Mouse (Mus musculus) cerebellum, adult 9-10 months (tissue): ENCODE results near the gene Grm2.

Experiments
- DNase-seq: peaks from one replicate; pipeline ENCODE4 v3.0.0; 2022

Grm2 gene

GRCm38 (mm10) chr9:106655884-106656720, at the start of gene Grm2:
Gene Grm2 (minus strand): TSS chr9:106656082.
- DNase-seq: no peak

GRCm38 (mm10) chr9:106692973-106693481, 37.1 kb upstream of the Grm2 start:
- DNase-seq: no peak

- DNase-seq: no peak
These were observed 33.0 kb upstream of the Grm2 start for GRCm38 (mm10) chr9:106688834-106689233.

- DNase-seq: peak; percentile 84
These were observed 31.2 kb upstream of the Grm2 start for GRCm38 (mm10) chr9:106686983-106687650.

- peak; percentile 86 for DNase-seq
These were observed 29.6 kb upstream of the Grm2 start, which contains the start of gene Tex264 for GRCm38 (mm10) chr9:106685249-106686101. Gene Tex264 (minus strand): TSS chr9:106685927.

GRCm38 (mm10) chr9:106684918-106685248, 29.0 kb upstream of the Grm2 start:
- DNase-seq: peak; percentile 36

- DNase-seq: no peak
These were observed 28.4 kb upstream of the Grm2 start for GRCm38 (mm10) chr9:106684093-106684872.

GRCm38 (mm10) chr9:106681026-106681425, 25.1 kb upstream of the Grm2 start:
- no peak for DNase-seq

- no peak for DNase-seq
These were observed 22.4 kb upstream of the Grm2 start for GRCm38 (mm10) chr9:106678242-106678641.

GRCm38 (mm10) chr9:106677702-106678101, 21.8 kb upstream of the Grm2 start:
- DNase-seq: no peak

- DNase-seq: no peak
These were observed 20.7 kb upstream of the Grm2 start for GRCm38 (mm10) chr9:106676571-106676970.

- no peak for DNase-seq
These were observed 20.1 kb upstream of the Grm2 start for GRCm38 (mm10) chr9:106675965-106676364.

GRCm38 (mm10) chr9:106675480-106675879, 19.6 kb upstream of the Grm2 start:
- DNase-seq: peak; percentile 90

- DNase-seq: no peak
These were observed 18.0 kb upstream of the Grm2 start for GRCm38 (mm10) chr9:106673860-106674259.

- no peak for DNase-seq
These were observed 9.0 kb upstream of the Grm2 start for GRCm38 (mm10) chr9:106664856-106665255.

GRCm38 (mm10) chr9:106664433-106664832, 8.6 kb upstream of the Grm2 start:
- no peak for DNase-seq

- no peak for DNase-seq
These were observed 7.3 kb upstream of the Grm2 start for GRCm38 (mm10) chr9:106663200-106663599.

- no peak for DNase-seq
These were observed 4.1 kb upstream of the Grm2 start for GRCm38 (mm10) chr9:106659935-106660334.

- no peak for DNase-seq
These were observed 3.6 kb upstream of the Grm2 start for GRCm38 (mm10) chr9:106659441-106659840.

GRCm38 (mm10) chr9:106657592-106657991, 1.7 kb upstream of the Grm2 start:
- DNase-seq: no peak

- DNase-seq: no peak
These were observed 938 bp upstream of the Grm2 start for GRCm38 (mm10) chr9:106656820-106657219.

- DNase-seq: no peak
These were observed 3.2 kb downstream of the Grm2 start for GRCm38 (mm10) chr9:106652720-106653119.
